Mouse (Mus musculus): ENCODE measurements around the gene Chadl.

DNA sequence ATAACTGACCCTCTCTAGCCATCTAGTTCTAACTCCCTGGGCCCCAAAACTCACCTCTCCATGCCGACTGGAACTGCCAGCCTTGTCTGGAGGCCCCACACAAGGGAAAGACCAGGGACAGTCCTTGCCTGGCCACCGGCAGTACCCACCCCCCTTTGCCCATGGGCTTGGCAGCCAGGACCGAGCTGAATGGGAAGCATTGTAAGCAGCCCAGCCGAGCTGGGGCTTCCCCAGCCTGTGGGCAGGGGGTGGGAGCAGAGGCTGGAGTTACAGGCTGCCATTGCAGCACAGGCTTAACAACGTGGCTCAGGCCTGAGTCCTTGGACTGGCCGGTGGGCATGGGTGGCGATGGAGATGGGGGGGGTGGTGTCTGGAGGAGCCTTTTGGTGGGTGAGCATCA, at the start of gene Chadl:
- no peak for TF ChIP-seq CTCF (IDR thresholded peaks at IDR 0.05; ENCODE audit: borderline replicate concordance, insufficient read depth, low read length)
- TF ChIP-seq POLR2A (IDR thresholded peaks at IDR 0.05; ENCODE audit: low read depth, low read length) = no peak

All from embryonic fibroblast, embryonic 13.5 days (primary cell).